Mouse (Mus musculus): ENCODE measurements around the gene Heatr4. TPM values are rescaled to one million over a fixed set of nuclear protein-coding genes. Genes with fewer than 3 reads are reported as not detected.

Heatr4 gene
- not detected in 2 replicates for polyA plus RNA-seq (2012; ENCODE audit: low replicate concordance)

GRCm38 (mm10) chr12:83984752-83985151 lies at the start of gene Heatr4:
TSS of gene Heatr4 (minus strand) at chr12:83984852.

DNA sequence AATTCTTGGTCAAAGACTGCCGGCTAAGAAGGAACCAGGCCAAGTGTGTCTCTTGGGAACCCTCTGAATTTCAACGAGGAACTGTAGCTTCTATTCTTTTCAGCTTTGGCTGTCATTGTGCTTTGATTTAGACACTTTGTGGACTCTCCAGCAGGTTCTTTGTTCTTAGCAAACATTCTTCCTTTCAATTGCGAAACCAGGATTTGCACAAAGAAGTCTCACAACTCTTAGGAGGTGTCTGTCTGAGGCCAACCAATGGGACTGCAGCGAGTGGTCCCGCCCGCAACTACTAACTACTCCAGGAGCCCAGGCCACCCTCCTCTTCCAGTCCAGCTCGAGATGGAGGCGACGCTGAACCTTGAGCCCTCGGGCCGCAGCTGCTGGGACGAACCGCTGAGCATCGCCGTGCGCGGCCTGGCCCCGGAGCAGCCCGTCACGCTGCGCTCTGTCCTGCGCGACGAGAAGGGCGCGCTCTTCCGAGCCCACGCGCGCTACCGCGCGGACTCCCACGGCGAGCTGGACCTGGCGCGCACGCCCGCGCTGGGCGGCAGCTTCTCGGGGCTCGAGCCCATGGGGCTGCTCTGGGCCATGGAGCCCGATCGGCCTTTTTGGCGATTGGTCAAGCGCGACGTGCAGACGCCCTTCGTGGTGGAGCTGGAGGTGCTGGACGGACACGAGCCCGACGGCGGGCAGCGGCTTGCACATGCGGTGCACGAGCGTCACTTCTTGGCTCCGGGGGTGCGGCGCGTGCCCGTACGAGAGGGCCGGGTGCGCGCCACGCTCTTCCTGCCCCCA lies 24.7 kb upstream of the Heatr4 start, which contains the start of gene Acot1:
TSS of gene Acot1 (plus strand) at position 320 of the 795 bp plus-strand sequence.

DNA sequence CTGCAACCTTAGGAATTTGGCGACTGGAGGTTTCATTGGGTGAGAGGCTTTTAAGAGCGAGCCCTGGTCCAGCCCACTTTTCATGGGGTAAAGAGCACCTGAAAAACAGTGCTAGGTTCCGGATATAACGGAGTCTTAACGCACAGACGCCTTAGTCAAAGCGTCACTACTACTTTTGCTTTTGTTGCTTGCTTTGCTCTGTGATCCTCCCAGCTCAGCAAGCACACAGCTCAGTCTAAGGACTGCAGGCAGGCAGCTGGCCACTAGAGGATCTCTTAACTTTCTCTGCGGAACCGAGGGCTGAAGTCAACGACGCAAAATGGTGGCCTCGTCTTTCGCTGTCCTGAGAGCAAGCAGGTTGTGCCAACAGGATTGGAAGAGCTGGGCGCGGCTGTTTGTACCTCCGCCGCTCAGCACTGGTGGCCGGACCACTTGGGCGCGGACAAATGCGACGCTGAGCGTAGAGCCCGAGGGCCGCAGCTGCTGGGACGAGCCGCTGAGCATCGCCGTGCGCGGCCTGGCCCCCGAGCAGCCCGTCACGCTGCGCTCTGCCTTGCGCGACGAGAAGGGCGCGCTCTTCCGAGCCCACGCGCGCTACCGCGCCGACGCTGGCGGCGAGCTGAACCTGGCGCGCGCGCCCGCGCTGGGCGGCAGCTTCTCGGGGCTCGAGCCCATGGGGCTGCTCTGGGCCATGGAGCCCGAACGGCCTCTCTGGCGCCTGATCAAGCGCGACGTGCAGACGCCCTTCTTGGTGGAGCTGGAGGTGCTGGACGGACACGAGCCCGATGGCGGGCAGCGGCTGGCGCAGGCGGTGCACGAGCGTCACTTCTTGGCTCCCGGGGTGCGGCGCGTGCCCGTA lies 3.2 kb upstream of the Heatr4 start, which contains the start of gene Acot2:
TSS of gene Acot2 (plus strand) at position 279 of the 859 bp plus-strand sequence.

DNA sequence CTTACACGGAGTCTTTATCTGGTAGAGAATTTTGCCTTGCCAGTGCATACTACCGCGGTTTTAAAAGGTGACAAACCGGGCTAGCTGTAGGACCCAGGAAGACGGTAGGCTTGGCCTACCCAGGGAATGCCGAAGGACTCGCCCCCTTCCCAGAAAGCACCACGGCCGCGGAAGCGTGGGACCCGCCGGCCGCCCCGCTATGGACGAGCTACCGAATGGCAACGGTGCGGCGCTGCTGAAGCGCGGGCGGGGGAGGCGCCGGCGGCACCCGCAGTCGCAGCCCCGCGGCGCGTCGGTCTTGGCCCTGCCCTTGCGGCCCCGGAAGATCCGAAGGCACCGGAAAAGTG lies 34.2 kb downstream of the Heatr4 start, which contains the start of gene Riox1:
TSS of gene Riox1 (plus strand) at position 116 of the 347 bp plus-strand sequence.

DNA sequence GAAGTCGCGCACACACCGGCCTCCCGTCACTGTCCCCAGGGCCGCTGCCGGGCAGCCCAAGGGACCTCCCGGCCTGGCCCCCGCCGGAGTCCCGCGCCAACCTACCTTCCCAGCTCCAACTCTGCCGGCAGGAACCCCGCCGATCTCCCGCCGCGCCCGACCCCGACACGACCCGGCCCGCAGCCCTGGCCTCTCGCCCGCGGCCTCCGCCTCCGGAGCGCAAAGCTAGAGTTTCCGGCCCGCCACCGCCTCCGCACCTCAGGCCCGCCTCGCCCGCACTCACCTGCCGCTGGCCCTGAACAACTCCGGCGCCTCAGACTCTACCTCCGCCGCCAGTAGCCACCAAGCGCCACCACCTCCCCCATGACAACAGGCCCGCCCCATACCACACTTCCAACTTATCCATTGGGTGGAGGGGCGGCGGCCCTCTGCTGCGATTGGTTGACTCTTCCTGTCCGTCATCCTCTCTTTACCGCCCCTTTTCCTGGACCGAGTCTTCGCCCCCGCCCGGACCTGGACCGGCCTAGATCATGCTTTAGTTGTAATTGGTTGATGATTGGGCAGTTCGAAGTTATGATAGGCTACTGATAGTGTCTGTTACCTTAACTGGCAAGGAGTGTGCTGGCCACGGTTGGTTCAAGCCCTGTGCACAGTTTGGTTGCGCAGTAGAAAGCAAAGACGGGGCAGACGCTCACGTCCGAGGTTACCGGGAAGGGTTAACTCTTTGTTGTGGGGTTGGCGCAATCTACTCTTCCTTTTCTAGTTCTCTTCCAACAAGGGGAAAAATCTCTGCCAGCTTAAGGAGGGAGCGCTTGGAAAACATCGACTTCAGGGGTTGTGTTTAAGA lies 62.9 kb downstream of the Heatr4 start, which contains the start of gene Numb:
TSS of gene Numb (minus strand) at position 400 of the 847 bp plus-strand sequence.

Other genes starting within 250 kb of the Heatr4 start
- 0.42 and 0.46 TPM in 2 replicates for gene Papln, start 221.2 kb downstream of the Heatr4 start, polyA plus RNA-seq (2012; ENCODE audit: low replicate concordance)
- 18.7 and 32.0 TPM in 2 replicates for gene Numb, start 62.9 kb downstream of the Heatr4 start, polyA plus RNA-seq (2012; ENCODE audit: low replicate concordance)
- 79.6 and 80.0 TPM in 2 replicates for gene Riox1, start 34.2 kb downstream of the Heatr4 start, polyA plus RNA-seq (2012; ENCODE audit: low replicate concordance)
- 8.2 and 14.4 TPM in 2 replicates for gene Acot2, start 3.0 kb upstream of the Heatr4 start, polyA plus RNA-seq (2012; ENCODE audit: low replicate concordance)
- 1.5 and 2.1 TPM in 2 replicates for gene Acot1, start 24.6 kb upstream of the Heatr4 start, polyA plus RNA-seq (2012; ENCODE audit: low replicate concordance)
- 0.28 and 0.70 TPM in 2 replicates for gene Acot4, start 53.5 kb upstream of the Heatr4 start, polyA plus RNA-seq (2012; ENCODE audit: low replicate concordance)
- not detected in 2 replicates for gene Gm49366, start 54.1 kb upstream of the Heatr4 start, polyA plus RNA-seq (2012; ENCODE audit: low replicate concordance)
- gene Acot3, start 67.3 kb upstream of the Heatr4 start, polyA plus RNA-seq (2012; ENCODE audit: low replicate concordance), result not detected in 2 replicates
- not detected in 2 replicates for gene Acot5, start 84.5 kb upstream of the Heatr4 start, polyA plus RNA-seq (2012; ENCODE audit: low replicate concordance)
- gene Acot6, start 115.8 kb upstream of the Heatr4 start, polyA plus RNA-seq (2012; ENCODE audit: low replicate concordance), result 1.6 and 2.9 TPM in 2 replicates
- gene Dnal1, start 129.5 kb upstream of the Heatr4 start, polyA plus RNA-seq (2012; ENCODE audit: low replicate concordance), result 0.16 TPM in 1 of 2 replicates, not detected in the other
- gene Pnma1, start 163.6 kb upstream of the Heatr4 start, polyA plus RNA-seq (2012; ENCODE audit: low replicate concordance), result 0.57 and 0.73 TPM in 2 replicates
- gene Elmsan1, start 234.0 kb upstream of the Heatr4 start, polyA plus RNA-seq (2012; ENCODE audit: low replicate concordance), result 52.1 and 104 TPM in 2 replicates